Mouse (Mus musculus) megakaryocyte, adult 5-6 weeks (primary cell): ENCODE measurements around the gene Pelo. TPM values are rescaled to one million over a fixed set of nuclear protein-coding genes. Genes with fewer than 3 reads are reported as not detected.

Experiments
- ATAC-seq: 2 replicates; pipeline ENCODE4 v1.8.0; 2016; ENCODE audit warnings: mild to moderate bottlenecking, inconsistent platforms; ENCODE audit not compliant: poor library complexity, severe bottlenecking
- total RNA-seq, 2 experiments: library from RNA; stranded (forward) in 1 of 2; stranded (reverse) in 1 of 2; fragments of 153-499, 151-499 nt in 1 of 2; fragments of 221-1000, 200-1000 nt in 1 of 2; gene quantifications; 2 replicates each; pipeline versions ENCODE4 v1.2.3 to v1.2.4; 2015 to 2017

The Pelo gene
- total RNA-seq, 2 experiments from 2014 or later = 5.7 to 11.6 TPM

- ATAC-seq = no peak
Observed at GRCm38 (mm10) chr13:115098227-115098626, 8.2 kb upstream of the Pelo start.

GRCm38 (mm10) chr13:115096965-115097364 is 7.0 kb upstream of the Pelo start:
- no peak for ATAC-seq

- ATAC-seq = no peak
Observed at GRCm38 (mm10) chr13:115096216-115096615, 6.2 kb upstream of the Pelo start.

GRCm38 (mm10) chr13:115095392-115095791 is 5.4 kb upstream of the Pelo start:
- no peak for ATAC-seq

GRCm38 (mm10) chr13:115091511-115091910 is 1.5 kb upstream of the Pelo start:
- no peak for ATAC-seq

- peak; percentile 5 for ATAC-seq
Observed at GRCm38 (mm10) chr13:115090977-115091445, 1.0 kb upstream of the Pelo start.

- ATAC-seq = peak; percentile 34
Observed at GRCm38 (mm10) chr13:115089395-115090025, 476 bp downstream of the Pelo start.

- no peak for ATAC-seq
Observed at GRCm38 (mm10) chr13:115089020-115089394, 979 bp downstream of the Pelo start.

GRCm38 (mm10) chr13:115085974-115086373 is 4.0 kb downstream of the Pelo start:
- ATAC-seq = no peak

- ATAC-seq = no peak
Observed at GRCm38 (mm10) chr13:115082339-115082738, 7.6 kb downstream of the Pelo start.

GRCm38 (mm10) chr13:115079996-115080585 is 9.9 kb downstream of the Pelo start:
- ATAC-seq = no peak

GRCm38 (mm10) chr13:115078997-115079685 is 10.8 kb downstream of the Pelo start:
- no peak for ATAC-seq

GRCm38 (mm10) chr13:115077346-115078134 is 12.4 kb downstream of the Pelo start:
- ATAC-seq = peak; percentile 60

GRCm38 (mm10) chr13:115072386-115072785 is 17.6 kb downstream of the Pelo start:
- ATAC-seq = no peak

GRCm38 (mm10) chr13:115071431-115071830 is 18.6 kb downstream of the Pelo start:
- no peak for ATAC-seq

- peak; percentile 78 for ATAC-seq
Observed at GRCm38 (mm10) chr13:115067968-115068330, 22.0 kb downstream of the Pelo start.

GRCm38 (mm10) chr13:115067324-115067967 is 22.5 kb downstream of the Pelo start:
- ATAC-seq = no peak

- no peak for ATAC-seq
Observed at GRCm38 (mm10) chr13:115057555-115057954, 32.4 kb downstream of the Pelo start.

- no peak for ATAC-seq
Observed at GRCm38 (mm10) chr13:115054783-115055182, 35.2 kb downstream of the Pelo start.

GRCm38 (mm10) chr13:115052568-115052967 is 37.4 kb downstream of the Pelo start:
- ATAC-seq = no peak
